Mouse (Mus musculus) E14TG2a.4 (cell line): Measurements from ENCODE around the gene Tmcc1.

ENCODE experiments used
- CTCF ChIP-seq: conservative IDR thresholded peaks from 2 replicates; pipeline ENCODE4 v1.5.1; 2014; ENCODE audit warnings: low read length
- POU5F1 ChIP-seq: IDR thresholded peaks from 2 replicates; pipeline ENCODE4 v1.6.1; 2014; ENCODE audit warnings: low read length, borderline replicate concordance

DNA sequence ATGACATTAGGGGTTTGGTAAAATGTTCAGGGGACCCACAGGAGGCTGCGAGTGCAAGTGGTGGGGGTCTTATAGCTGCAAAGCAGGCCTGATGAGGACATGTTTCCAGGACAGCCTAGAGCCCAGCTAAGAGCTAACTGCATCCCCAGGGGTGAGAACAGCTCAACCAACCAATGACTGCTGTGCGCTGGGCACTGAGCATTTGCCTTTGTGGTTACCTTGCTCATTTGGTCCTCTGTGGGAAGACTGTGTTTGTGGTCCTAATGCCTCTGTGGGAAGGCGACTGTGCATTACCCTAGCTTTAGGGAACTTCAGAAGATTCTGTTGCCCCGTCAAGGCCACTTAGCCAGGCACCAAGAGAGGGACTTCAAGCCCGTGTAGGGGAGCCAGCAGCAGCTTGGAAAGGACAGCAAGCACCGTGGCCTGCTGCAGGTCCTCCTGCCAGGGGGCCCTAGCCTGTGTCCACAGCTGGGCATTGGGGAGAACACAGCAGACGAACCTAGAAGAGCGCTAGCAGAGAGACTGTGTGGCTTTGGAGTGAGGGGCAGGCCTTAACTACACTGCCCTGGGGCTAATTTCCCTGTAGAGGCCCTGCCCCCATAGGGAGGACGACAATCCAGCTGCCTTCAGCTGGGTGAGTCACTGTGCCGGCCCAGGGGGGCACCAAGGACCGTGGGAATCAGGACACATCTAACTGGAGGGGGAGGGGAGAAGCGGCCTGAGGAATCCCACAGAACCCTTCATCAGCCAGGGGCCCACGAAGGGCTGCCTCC lies 202.0 kb downstream of the Tmcc1 start:
- TF ChIP-seq CTCF (no peak), POU5F1 (no peak)
